Mouse (Mus musculus) adrenal gland, adult 18-20 months (tissue): ENCODE results near the gene Vps54. TPM values are rescaled to one million over a fixed set of nuclear protein-coding genes. Genes with fewer than 3 reads are reported as not detected.
A peak's percentile ranks its signal among the peaks of the same experiment; 100 is the strongest.

Experiments
- DNase-seq, 2 experiments: peaks; one replicate each; pipeline ENCODE4 v3.0.0; 2021 to 2022; ENCODE audit warnings: low spot score in 2 of 2
- microRNA-seq, 2 experiments: library from miRNA; unstranded; fragments of <30 nt; microRNA quantifications; one replicate each; pipeline ENCODE4 v1.2.0; 2021; ENCODE audit warnings: borderline number of aligned reads in 2 of 2
- total RNA-seq, 2 experiments: library from RNA; stranded (reverse); gene quantifications; 1 replicate in 1 of 2; 2 replicates in 1 of 2; pipeline ENCODE4 v1.2.3; 2021

Vps54 gene
- total RNA-seq, 2 experiments from 2014 or later, result 31.3 to 33.8 TPM

GRCm38 (mm10) chr11:21332639-21333295 lies 93.7 kb downstream of the Vps54 start:
- DNase-seq, result no peak

GRCm38 (mm10) chr11:21337855-21338254 lies 98.8 kb downstream of the Vps54 start:
- no peak for DNase-seq

GRCm38 (mm10) chr11:21339088-21339487 lies 100.0 kb downstream of the Vps54 start:
- DNase-seq, result no peak

- no peak for DNase-seq
These were observed 104.4 kb downstream of the Vps54 start for GRCm38 (mm10) chr11:21343490-21343889.

- DNase-seq, result no peak
These were observed 106.9 kb downstream of the Vps54 start for GRCm38 (mm10) chr11:21346020-21346419.

- no peak for DNase-seq
These were observed 109.8 kb downstream of the Vps54 start for GRCm38 (mm10) chr11:21348890-21349289.

- DNase-seq, result no peak
These were observed 112.2 kb downstream of the Vps54 start for GRCm38 (mm10) chr11:21351296-21351695.

GRCm38 (mm10) chr11:21363144-21363940 lies 124.3 kb downstream of the Vps54 start:
- DNase-seq, result no peak

- DNase-seq, result no peak
These were observed 129.4 kb downstream of the Vps54 start for GRCm38 (mm10) chr11:21368466-21368865.

GRCm38 (mm10) chr11:21369248-21370016 lies 130.4 kb downstream of the Vps54 start:
- DNase-seq, result peak in 1 of 2 experiments; percentile 11

GRCm38 (mm10) chr11:21370399-21371121 lies 131.5 kb downstream of the Vps54 start:
- peak; percentile 69 to 70 for DNase-seq

Small RNAs within 50 kb of the gene (microRNA-seq; reads per million reads assigned to microRNA genes)
- gene Mir1933, result 0 reads per million in 2 experiments

Other genes starting within 250 kb of the Vps54 start
- gene Peli1, start 148.0 kb upstream of the Vps54 start, total RNA-seq, result 10 to 100 TPM; 16.1 to 18.3 TPM
- 100 to 1,000 TPM in 1 of 2 experiments, 10 to 100 TPM in 1; 99.2 to 169 TPM for gene Ugp2, start 131.9 kb downstream of the Vps54 start, total RNA-seq